Mouse (Mus musculus) gastrocnemius, postnatal 36 days (tissue): ENCODE data around the gene Gdf2. TPM values are rescaled to one million over a fixed set of nuclear protein-coding genes. Genes with fewer than 3 reads are reported as not detected.

Source experiments
- DNase-seq, 2 experiments: peaks; one replicate each; pipeline ENCODE4 v3.0.0; 2022
- intact Hi-C: fragments of 180-260 bp; cut with DNase I; formaldehyde crosslinking; loops from one replicate; pipeline ENCODE4 v1.15.1; 2025
- total RNA-seq, 2 experiments: library from RNA; stranded (reverse); gene quantifications; 2 replicates each; pipeline ENCODE4 v1.2.3; 2021

Gene Gdf2
- total RNA-seq, 2 experiments from 2014 or later = not detected

DNA sequence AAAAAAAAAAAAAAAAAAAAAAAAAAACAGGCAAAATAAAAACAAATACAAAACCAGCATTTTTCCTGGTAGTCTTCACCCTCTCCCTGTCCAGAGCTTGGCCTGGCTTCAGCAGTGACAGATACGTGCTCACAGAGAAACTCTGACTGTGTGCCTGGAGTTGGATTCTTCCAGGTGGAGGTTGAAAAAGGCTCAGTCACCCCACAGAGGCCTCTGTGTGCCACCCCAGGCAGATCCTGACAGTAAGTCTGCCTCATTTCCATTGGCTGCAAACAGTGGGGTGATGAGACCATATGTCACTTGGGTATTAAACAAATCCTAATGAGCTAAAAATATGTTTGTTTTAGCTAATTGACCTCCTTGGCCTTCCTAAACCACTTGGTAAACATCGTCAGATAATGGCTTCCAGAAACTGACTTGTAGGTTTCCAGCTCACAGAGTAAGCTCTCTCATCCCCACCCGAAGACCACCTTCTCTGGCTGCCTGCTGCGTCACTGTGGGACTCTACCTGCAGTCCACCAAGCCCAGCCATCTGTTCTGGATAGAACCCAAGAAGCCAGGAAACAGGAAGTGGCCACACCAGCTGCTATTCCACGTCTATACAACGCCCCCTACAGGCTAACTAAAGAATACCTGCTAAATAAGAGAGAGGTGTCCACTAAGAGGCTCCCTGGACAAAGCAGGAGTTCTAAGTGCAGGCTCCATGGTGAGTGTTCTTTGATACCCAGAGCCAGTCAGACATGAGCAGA, 11.6 kb downstream of the Gdf2 start:
- intact Hi-C loops = no loop called here
- DNase-seq = no peak

DNA sequence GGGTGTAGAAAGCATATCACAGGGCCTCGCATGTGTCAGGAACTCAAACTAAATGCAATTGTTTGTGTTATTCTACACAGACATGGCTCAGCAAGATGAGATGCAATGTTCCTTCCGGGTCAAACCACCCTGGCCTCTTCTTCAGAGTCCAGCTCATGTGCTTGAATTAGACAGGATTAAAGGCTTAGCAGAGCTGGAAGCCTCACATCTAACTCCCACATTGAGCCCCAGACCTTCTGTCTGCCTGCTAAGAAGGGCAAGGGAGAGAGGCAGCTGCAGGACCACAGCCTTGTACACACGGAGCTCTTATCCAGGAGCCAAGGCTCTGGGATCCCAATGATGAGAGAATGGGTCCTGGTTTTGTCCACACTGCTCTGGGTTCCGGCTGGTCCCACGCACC, 12.9 kb downstream of the Gdf2 start, which contains the start of gene Rbp3:
Gene Rbp3, plus strand, starts transcription at position 243 of the 400 bp plus-strand sequence.
- DNase-seq = no peak
- intact Hi-C loops = no loop called here

DNA sequence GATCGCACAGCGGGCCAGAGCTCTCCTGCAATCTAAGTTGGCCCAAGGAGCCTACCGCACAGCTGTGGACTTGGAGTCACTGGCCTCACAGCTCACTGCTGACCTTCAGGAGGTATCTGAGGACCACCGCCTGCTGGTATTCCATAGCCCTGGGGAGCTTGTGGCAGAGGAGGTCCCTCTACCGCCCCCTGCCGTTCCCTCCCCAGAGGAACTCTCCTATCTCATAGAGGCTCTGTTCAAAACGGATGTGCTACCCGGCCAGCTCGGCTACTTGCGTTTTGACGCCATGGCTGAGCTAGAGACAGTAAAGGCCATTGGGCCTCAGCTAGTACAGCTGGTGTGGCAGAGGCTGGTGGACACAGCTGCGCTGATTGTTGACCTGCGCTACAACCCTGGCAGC, 15.2 kb downstream of the Gdf2 start:
- intact Hi-C loops = no loop called here
- DNase-seq = no peak

DNA sequence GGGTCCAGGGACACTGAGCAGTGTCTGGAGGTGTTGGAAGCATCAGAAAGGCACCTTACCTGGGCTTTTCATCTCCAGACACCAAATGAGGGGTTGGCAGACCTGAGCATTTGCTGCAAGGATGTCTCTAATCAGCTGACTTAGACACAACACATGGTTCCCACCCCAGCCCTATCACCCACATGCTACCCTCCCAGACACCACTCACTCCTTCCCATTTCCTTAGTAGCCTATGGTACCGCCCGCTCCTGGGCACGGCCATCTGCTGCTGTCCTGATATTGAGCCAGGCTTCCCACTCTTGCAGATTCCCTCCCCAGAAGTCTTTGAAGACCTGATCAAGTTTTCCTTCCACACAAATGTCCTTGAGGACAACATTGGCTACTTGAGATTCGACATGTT, 17.3 kb downstream of the Gdf2 start:
- intact Hi-C loops = no loop called here
- DNase-seq = no peak

DNA sequence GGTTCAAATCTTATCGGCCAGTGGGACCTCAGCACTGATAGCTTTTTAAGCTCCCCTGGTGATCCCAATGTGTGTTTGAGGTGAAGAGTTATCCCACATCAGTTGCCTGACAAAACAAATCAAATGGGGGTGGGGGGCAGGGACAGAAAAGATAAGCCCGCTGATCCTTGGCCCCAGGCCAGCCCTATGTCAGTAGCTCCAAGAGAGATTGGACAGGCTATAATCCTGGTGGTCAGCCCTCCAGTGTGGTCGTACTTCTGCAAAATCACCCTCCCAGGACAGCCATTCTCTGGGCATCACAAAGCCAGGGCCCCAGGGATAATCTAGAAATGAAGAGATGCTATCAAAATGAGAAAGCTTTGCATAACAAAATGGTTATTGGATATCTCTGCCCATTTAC, 18.0 kb downstream of the Gdf2 start:
- DNase-seq = no peak

DNA sequence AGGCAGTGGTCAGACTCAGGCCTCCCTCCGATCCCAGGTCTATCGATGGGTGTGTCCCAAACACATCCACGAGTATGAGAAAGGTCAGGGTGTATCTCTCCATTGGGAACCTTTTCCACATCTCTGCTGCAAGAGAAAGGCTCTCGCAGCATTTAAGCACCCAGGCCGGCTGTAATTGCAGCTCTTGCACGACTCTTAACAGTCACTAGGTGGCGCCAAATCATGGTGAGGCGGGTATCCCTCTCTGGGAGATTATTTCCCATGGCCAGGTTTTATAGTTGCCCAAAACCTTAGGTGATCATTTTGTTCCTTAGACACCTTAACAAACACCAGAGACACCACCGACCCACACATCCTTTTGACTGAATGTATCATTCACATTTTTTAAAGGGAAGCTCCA, 18.5 kb downstream of the Gdf2 start:
- intact Hi-C loops = no loop called here
- no peak for DNase-seq

More for the DNA sequence above, 18.0 kb downstream of the Gdf2 start:
- intact Hi-C loops = no loop called here

DNA sequence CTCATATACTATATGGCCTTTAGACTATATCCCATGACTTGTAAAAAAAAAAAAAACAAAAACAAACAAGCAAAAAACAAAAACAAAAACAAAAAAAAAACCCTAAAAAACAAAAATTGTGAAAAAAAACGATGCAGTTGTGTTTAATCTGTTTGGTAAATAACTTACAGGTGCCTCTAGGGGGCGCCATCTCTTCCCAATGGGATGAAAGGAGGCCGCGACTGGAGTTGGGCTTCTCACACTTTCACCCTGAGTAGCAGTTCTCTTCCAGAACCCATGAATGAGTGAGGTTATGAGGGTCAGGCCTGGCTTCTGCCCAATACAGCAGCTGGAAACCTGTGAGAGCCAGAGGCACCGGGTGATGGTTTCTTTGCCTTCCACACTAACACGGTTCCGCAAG, 24.8 kb downstream of the Gdf2 start:
- intact Hi-C loops = no loop called here

DNA sequence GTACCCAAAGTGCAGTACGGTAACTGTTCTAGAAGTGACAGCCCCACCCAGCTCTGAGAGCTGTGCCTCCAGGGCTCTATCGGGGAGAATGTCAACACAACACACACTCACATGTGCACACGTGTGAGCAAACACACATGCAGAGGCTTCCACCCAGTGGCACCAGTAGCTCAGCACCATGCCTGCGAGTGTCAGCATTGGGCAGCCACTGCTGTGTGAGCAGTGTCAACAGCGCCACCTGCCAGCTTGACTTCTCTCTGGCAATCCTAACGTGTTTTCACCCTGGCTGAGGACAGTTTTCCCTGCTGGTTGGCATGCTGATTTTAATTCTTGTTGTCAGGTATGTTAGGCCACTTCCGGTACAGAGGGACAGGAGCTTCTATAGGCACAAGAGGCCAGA, 31.8 kb downstream of the Gdf2 start:
- intact Hi-C loops = no loop called here
- DNase-seq = no peak

More for the DNA sequence above, 24.8 kb downstream of the Gdf2 start:
- no peak for DNase-seq

DNA sequence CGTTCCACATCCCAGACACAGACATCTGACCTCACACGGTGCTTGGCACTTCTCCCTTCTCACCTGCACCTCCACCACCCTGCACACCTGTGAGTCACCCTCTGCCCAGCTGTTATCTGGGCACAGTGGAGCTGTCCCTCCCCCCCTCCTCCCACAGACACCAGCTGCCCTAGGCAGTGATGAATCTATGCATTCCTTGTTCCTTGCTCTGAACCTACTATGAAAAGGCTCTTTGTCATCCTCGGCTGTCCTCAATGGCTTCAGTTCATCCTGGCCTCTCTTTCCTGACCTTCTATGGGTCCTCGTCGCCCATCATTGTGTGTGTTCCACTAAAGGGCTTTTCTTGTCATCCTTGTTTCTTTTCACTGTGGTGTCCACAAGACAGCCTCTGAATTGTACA, 33.9 kb downstream of the Gdf2 start:
- intact Hi-C loops = no loop called here
- DNase-seq = no peak

DNA sequence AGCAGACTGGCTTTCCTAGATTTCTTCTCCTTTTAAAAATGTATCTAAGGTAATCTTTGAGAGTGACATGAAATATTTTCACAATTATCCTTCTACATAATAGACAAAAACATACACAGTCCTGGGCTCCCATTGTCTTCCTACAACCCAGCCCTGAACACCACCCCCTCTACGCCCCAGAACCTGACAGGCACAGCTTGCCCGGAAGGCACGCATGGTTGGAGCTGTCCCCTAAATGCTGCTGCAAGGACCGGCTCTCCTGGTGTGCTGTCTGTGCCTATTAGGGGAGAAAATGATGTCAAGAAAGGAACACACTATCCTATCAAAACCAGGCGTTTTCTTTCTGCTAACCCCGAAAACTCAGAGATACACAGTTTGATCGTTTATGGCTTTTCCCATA, 36.9 kb downstream of the Gdf2 start:
- intact Hi-C loops = no loop called here
- DNase-seq = no peak

DNA sequence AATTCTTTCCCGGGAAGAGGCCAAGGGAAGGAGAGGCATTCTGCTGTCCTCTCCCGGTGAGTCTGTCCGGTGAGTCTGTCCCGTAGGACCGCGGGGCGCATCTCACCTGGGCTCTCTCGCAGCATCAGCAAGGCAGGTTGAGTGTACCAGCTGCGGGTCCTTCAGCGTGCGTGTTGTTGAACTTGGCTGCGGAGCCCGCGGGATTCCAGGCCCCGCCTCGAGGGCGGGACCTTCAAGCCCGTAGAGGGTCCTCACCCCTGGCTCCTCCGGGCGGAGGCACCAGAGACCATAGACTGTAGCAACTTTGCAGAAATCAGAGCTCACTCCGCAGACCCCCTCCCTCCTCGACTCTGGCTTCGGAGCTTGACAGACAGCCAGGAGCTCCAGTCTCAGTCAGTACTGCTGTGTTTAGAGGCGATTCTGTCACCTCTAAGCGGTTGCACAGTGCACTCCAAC, 37.8 kb downstream of the Gdf2 start, which contains the start of gene Zfp488:
Gene Zfp488, minus strand, starts transcription at position 161 of the 456 bp plus-strand sequence.
- intact Hi-C loops = no loop called here
- DNase-seq = no peak

DNA sequence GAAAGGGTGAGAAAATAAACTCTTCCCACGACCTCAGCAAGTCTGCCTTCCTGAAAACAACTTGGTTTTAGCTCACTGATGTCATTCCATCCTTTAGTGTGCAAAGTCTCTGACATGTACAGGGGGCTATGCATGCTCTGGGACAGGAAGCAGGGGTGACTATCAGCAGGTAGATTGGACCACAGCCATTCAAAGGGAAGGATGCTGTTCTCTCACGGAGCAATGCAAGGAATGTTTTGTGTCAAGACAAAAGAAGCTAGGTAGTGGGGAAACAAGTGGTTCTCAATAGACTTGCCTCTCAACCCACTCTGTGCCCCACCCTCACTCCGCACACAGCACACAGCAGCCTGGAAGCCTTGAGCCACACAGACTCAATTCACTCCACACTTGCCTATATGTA, 48.4 kb downstream of the Gdf2 start:
- no peak for DNase-seq
- intact Hi-C loops = no loop called here

DNA sequence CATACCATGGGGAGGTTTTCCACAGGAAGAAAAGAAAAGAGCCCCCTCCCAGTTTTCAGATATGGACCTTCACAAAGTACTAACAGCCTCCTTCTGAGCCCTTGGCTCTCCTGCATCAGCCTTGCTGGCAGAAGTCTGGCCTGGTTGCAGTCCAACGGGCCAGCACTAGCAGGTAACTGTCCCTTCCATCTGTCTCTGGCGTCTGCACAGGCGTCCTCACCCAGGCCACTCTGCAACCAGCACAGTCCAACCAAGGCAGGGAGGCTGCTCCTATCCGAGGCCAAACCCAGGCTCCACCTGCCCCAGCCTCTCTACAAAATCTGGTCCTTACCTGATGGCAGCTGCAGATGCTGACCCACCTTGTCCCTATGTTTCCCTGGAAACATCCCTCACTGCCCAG, 51.1 kb downstream of the Gdf2 start:
- intact Hi-C loops = no loop called here
- DNase-seq = no peak

DNA sequence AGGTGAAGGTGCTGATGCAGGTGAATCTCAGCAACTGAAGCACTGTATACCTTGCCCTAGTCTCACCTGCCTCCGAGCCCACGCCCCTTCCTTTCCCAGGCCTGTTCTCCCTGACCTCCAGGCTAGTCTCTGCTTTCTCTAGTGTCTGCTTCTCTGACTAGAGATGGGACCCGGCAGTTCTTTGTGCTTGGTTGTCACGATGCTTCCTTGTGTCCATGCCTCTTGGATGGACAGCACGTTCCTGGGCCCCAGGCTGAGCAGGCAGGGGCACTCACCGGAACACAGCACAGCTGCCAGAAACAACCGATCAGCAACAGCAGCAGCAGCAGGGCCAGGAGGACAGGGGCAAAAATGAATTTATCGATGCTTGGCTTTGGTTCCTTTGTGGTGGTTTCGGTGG, 52.2 kb downstream of the Gdf2 start:
- intact Hi-C loops = no loop called here
- DNase-seq = no peak

DNA sequence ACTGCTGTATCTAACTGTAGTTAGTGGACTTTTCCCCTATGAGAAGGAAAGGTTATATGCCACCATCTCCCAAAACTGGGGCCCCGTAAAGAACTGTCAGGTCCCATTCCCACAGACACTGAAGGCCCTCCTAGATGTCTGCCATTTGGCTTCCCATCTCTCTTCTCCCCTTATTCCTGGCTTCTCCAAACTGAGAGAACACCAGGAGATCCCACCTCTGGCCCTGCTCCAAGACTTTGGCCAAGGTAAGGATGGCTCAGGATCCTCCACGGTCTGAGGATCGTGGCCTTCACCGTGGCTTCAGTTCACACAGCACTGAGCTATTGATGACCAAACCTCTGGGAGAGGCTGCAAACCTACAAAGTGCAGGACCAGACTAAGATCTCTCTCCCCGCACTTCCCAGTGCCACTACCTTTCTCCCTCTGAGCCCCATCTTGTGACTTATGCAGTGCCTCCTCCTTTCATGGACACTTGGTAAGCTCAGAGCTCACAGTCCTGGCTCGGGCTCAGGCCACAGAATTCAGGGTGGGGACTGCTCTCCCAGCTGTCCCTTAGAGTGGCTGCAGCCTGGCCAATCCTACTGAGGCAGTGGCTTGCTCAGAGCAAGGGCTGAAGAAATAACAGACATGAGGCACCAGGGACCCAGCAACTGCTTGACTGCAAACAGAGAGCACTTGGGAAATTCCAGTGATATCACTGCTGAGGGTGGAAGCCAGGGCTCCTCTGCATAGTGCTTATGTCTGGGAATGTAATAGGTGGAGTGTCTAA, 52.9 kb downstream of the Gdf2 start:
- DNase-seq = no peak

More for the DNA sequence above, 52.9 kb downstream of the Gdf2 start:
- intact Hi-C loops = no loop called here

Other genes starting within 250 kb of the Gdf2 start
- gene Gdf10, start 17.5 kb upstream of the Gdf2 start, total RNA-seq = 1 to 10 TPM; 1.5 to 2.5 TPM
- gene Rbp3, start 13.0 kb downstream of the Gdf2 start, total RNA-seq = not detected
- gene Zfp488, start 37.7 kb downstream of the Gdf2 start, total RNA-seq = not detected
- gene Gm30083, start 74.1 kb downstream of the Gdf2 start, total RNA-seq = not detected
- not detected for gene Gm5460, start 75.7 kb downstream of the Gdf2 start, total RNA-seq
- not detected for gene Antxrl, start 111.7 kb downstream of the Gdf2 start, total RNA-seq
- gene Anxa8, start 144.9 kb downstream of the Gdf2 start, total RNA-seq = under 1 TPM; 0.54 to 0.67 TPM
- gene A630023A22Rik, start 161.7 kb downstream of the Gdf2 start, total RNA-seq = not detected
- under 1 TPM; 0.10 TPM for gene Npy4r, start 211.4 kb downstream of the Gdf2 start, total RNA-seq